Mouse (Mus musculus) intestine, embryonic 15.5 days (tissue): Measurements from ENCODE around the gene Morc3. TPM values are rescaled to one million over a fixed set of nuclear protein-coding genes. Genes with fewer than 3 reads are reported as not detected.

Experiments used
- ATAC-seq: fragments of 200-750 bp; cut with Nextera tagmentation; 2 replicates; pipeline ENCODE4 v1.8.0; 2017; ENCODE audit warnings: moderate TSS enrichment, moderate library complexity
- H3K27ac ChIP-seq: fragments of 300-500 bp; sonication (generic); 2 replicates; pipeline ENCODE4 v1.5.1; 2015; ENCODE audit warnings: mild to moderate bottlenecking, inconsistent platforms
- H3K27me3 ChIP-seq: fragments of 300-500 bp; sonication (generic); replicated peaks from 2 replicates; pipeline ENCODE4 v1.6.1; 2015; ENCODE audit warnings: inconsistent platforms
- H3K36me3 ChIP-seq: fragments of 300-500 bp; sonication (generic); 2 replicates; pipeline ENCODE4 v1.6.1; 2015; ENCODE audit warnings: inconsistent platforms
- H3K4me1 ChIP-seq: fragments of 300-500 bp; sonication (generic); replicated peaks from 2 replicates; pipeline ENCODE4 v1.6.1; 2015; ENCODE audit warnings: inconsistent platforms
- H3K4me2 ChIP-seq: fragments of 300-500 bp; sonication (generic); replicated peaks from 2 replicates; pipeline ENCODE4 v1.6.1; 2015; ENCODE audit warnings: mild to moderate bottlenecking, inconsistent platforms
- H3K4me3 ChIP-seq: fragments of 300-500 bp; sonication (generic); replicated peaks from 2 replicates; pipeline ENCODE4 v1.5.1; 2015; ENCODE audit warnings: inconsistent platforms
- H3K9ac ChIP-seq: fragments of 300-500 bp; sonication (generic); 2 replicates; pipeline ENCODE4 v1.6.1; 2015; ENCODE audit warnings: inconsistent platforms
- H3K9me3 ChIP-seq: fragments of 300-500 bp; sonication (generic); 2 replicates; pipeline ENCODE4 v1.6.1; 2016; ENCODE audit warnings: inconsistent platforms
- WGBS: fragments of 180-500 bp; shearing (Covaris S2); methylation state at CpG from one replicate; pipeline ENCODE4 v1.1.7; 2015; 5-methylcytosine and 5-hydroxymethylcytosine counted together
- polyA plus RNA-seq: library from polyadenylated mRNA; unstranded; fragments of >200 nt; fragmentation: Nextera tagmentation; extraction: Ambion mirVana; gene quantifications from 2 replicates; pipeline ENCODE4 v1.2.1, GENCODE M21; 2015

Gene Morc3
- polyA plus RNA-seq, 1 experiment from 2014 or later, result 40.6 TPM

- 56% methylated on average over 1 of the region's 1 CpGs for WGBS
These were observed 7.1 kb downstream of the Morc3 start for GRCm38 (mm10) chr16:93839049-93839448.

DNA sequence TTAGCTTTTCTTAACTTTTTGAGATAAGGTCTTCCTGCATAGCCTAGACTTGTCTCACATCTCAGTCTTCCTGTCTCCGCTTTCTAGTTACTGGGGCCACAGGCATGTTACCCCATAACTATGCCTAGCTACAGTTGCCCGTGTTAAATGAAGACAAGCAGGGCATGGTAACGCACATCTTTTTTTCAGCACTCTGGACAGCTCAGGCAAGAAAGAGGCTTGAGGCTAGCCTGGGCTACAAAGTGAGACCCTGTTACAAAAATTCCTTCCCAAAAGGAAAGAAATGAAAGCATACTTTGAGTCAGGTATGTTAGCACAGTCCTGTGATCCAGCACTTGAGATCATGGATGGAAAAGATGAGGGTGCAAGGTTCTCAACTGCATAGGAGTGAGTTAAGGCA is 18.6 kb downstream of the Morc3 start:
- ATAC-seq, result no peak
- WGBS, result 98% methylated on average over 3 of the region's 3 CpGs
- H3K9ac ChIP-seq, result no peak overlapping the region
- H3K36me3 ChIP-seq, result peaks cover 39% of the 10 kb centered on the region
- H3K9me3 ChIP-seq, result no peaks in the 10 kb centered on the region
- H3K4me2 ChIP-seq, result no peak overlapping the region
- H3K27ac ChIP-seq, result no peak overlapping the region
- H3K4me1 ChIP-seq, result no peaks in the 10 kb centered on the region
- H3K4me3 ChIP-seq, result no peak overlapping the region
- no peaks in the 10 kb centered on the region for H3K27me3 ChIP-seq

More at GRCm38 (mm10) chr16:93839049-93839448, 7.1 kb downstream of the Morc3 start:
- H3K36me3 ChIP-seq, result no peaks in the 10 kb centered on the region
- no peaks in the 10 kb centered on the region for H3K27me3 ChIP-seq
- no peak overlapping the region for H3K9ac ChIP-seq
- no peak overlapping the region for H3K4me2 ChIP-seq
- no peaks in the 10 kb centered on the region for H3K9me3 ChIP-seq
- H3K4me1 ChIP-seq, result peaks cover 6% of the 10 kb centered on the region; the same call in 1 of the 2 replicates
- no peak for ATAC-seq
- no peak overlapping the region for H3K27ac ChIP-seq
- no peak overlapping the region for H3K4me3 ChIP-seq

DNA sequence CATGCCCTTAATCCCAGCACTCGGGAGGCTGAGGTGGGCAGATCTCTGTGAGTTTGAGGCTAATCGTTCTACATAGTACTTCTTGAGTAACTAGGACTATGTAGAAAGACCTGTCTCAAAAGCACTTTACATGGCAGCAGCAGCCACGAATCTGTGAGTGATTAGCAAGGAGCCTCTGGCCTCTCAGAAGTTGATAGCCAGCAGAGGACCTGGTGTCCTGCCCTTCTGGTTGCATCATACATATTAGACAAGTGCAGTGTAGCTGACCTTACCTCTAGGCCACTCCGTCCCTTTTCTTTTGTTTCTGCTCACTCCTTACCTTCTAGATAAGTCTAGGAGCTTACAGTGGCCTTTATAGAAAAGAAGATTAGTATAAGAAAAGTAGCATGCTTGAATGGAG is 28.0 kb downstream of the Morc3 start:
- no peaks in the 10 kb centered on the region for H3K9me3 ChIP-seq
- H3K27me3 ChIP-seq, result no peaks in the 10 kb centered on the region
- H3K36me3 ChIP-seq, result peaks cover 47% of the 10 kb centered on the region
- H3K27ac ChIP-seq, result no peak overlapping the region
- 91% methylated on average over 4 of the region's 4 CpGs for WGBS
- no peak overlapping the region for H3K9ac ChIP-seq
- no peaks in the 10 kb centered on the region for H3K4me1 ChIP-seq
- no peak overlapping the region for H3K4me3 ChIP-seq
- H3K4me2 ChIP-seq, result no peak overlapping the region
- ATAC-seq, result no peak

DNA sequence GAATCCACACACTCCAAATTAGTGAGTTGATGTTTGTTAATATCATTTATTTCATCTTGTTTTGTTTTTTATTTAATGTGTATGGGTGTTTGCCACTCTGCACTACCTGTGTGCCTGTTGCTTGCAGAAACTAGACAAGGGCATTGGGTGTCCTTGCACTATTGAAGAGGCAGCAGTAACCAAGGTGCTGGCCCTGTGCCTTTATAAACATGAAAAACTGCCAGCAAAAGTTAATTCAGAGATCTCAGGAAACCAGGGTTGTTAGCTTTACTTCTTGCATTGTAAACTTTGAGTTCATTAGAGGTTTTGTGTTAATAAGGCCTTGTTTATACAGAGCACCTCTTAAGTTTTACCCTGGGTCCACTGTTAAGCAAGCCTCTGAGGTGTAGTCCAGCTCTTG is 28.8 kb downstream of the Morc3 start:
- Histone ChIP-seq H3K4me3 (no peak overlapping the region), H3K27me3 (no peaks in the 10 kb centered on the region), H3K36me3 (peaks cover 52% of the 10 kb centered on the region), H3K9me3 (no peaks in the 10 kb centered on the region), H3K9ac (no peak overlapping the region), H3K4me2 (no peak overlapping the region), H3K27ac (no peak overlapping the region), H3K4me1 (no peaks in the 10 kb centered on the region)
- ATAC-seq, result no peak

DNA sequence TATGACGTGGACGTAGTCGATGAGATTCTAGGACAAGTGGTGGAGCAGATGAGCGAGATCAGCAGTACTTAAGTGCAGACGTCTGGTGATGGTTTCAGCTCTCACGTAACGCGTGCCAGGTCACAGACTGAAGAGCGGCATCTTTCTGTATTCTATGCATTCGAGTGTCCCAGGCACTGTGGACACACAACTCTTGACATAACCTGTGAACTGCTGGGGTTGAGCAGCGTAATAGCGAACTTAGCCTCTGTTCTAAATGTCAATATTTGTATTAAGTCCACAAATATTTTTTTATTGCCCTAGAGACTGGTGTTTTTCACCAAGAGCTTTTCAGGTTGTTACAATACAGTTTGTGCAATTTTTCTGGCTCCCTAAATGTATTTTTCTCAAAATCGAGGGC is 42.9 kb downstream of the Morc3 start:
- Histone ChIP-seq H3K27me3 (no peaks in the 10 kb centered on the region), H3K9ac (no peak overlapping the region), H3K36me3 (peaks cover 37% of the 10 kb centered on the region), H3K4me2 (no peak overlapping the region), H3K9me3 (no peaks in the 10 kb centered on the region), H3K4me1 (no peaks in the 10 kb centered on the region), H3K4me3 (no peak overlapping the region), H3K27ac (no peak overlapping the region)
- ATAC-seq, result no peak
- 80% methylated on average over 13 of the region's 13 CpGs for WGBS

DNA sequence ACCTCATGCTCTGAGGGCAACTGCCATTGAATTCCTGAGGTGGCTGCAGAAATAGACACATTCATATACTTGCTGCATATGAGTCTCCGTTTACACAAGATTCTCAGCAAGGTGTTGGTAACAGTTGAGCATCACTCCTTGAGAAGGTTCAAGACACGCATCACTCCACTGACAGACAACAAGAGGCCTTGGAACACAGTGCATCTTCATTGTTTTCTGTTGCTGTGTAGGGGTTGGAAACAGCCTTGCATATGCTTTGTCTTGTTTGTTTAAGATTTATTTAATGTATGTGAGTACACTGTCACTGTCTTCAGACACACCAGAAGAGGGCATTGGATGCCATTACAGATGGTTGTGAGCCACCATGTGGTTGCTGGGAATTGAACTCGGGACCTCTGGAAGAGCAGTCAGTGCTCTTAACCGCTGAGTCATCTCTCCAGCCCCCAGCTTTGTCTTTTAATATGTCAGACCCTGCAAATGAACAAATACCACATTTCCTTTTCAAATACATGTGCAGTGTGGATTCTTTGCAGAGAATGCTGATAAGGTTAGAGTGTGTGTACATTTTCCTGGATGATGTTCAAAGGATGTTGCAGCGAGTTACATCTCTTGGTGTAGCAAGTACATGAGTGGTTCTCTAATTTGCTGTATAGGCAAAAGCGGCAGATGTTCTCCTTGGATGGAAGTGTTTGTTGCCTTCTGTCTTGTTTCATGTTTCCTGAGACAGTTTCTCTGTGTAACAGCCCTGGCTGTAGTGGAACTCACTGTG is 45.9 kb downstream of the Morc3 start:
- H3K4me1 ChIP-seq, result no peaks in the 10 kb centered on the region
- ATAC-seq, result no peak
- H3K36me3 ChIP-seq, result peaks cover 25% of the 10 kb centered on the region
- H3K4me3 ChIP-seq, result no peak overlapping the region
- 91% methylated on average over 6 of the region's 6 CpGs for WGBS
- H3K9ac ChIP-seq, result no peak overlapping the region
- H3K9me3 ChIP-seq, result no peaks in the 10 kb centered on the region
- H3K27me3 ChIP-seq, result no peaks in the 10 kb centered on the region
- H3K27ac ChIP-seq, result no peak overlapping the region
- no peak overlapping the region for H3K4me2 ChIP-seq

DNA sequence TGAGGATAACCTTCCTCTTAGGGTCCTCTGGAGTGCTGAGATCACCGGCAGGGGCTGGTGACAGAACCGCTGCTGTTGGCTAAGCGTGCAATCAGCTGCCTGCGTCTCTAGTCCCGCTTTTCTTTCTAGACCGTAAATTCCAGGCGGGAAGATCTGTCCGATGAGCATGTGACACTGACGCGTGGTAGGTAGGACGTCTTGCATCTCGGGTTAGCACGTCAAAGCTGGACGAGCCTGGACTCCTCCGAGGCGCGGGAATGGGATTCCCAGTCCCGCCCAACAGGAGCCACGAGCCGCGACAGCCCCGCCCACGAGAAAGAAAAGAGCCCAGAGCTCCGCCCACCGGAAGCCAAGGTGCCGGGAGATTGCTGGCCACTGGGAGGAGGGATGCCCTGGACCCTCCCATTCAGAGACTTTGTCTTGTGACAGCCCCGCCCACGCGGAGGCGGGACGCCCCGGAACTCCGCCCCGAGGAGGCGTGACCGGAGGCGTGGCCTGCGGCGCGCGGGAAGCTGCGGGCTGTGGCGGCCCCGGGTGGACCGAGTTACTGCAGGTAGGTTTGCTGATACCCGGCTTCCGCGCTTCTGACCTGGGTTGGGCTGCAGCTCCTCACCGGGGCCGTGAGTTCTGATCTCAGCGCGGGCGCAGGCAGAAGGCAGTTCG is 51.6 kb downstream of the Morc3 start, which contains the start of gene Chaf1b:
TSS of gene Chaf1b (plus strand) at position 479 of the 663 bp plus-strand sequence.
- peak within 1 kb of the TSS; percentile 75 for H3K4me2 ChIP-seq
- peak within 1 kb of the TSS; percentile 77 for H3K4me3 ChIP-seq
- peak within 1 kb of the TSS; percentile 65 for H3K9ac ChIP-seq
- H3K9me3 ChIP-seq, result no peaks in the 10 kb centered on the region
- no peaks in the 10 kb centered on the region for H3K27me3 ChIP-seq
- peak within 1 kb of the TSS; percentile 46; the same call in 1 of the 2 replicates for H3K27ac ChIP-seq
- WGBS, result under 1% methylated on average over 54 of the region's 54 CpGs
- no peaks in the 10 kb centered on the region; the same call in 1 of the 2 replicates for H3K4me1 ChIP-seq
- peak; percentile 96 for ATAC-seq
- no peaks in the 10 kb centered on the region for H3K36me3 ChIP-seq

DNA sequence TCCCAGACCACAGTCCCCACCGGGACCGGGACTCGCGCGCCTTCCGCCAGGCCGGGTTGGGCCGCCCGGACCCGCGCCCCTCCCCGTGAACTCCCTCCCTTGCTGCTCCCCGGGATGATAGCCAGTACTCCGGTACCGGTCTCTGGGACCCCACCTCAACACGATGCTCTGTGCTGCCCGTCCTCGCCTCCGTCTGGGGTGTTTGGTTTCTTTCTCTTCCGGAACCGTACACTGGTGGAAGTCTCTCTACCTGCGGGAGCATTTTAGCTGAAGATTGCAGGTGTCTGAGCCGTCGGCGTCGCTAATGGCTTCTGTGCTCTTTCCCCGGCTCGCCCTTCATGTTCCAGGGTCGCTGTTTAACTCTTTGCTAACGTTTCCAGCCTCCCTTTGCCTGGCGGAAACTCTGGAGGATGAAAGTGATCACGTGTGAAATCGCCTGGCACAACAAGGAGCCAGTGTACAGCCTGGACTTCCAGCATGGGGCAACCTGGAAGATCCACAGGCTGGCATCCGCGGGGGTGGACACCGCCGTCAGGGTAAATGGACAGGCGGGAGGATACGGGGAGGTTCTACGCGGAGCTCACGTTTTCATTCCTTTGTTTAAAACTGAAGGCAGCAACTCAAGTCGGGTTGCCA is 52.3 kb downstream of the Morc3 start:
- Histone ChIP-seq H3K4me3 (peak overlapping the region; percentile 77), H3K4me1 (no peaks in the 10 kb centered on the region; the same call in 1 of the 2 replicates), H3K9me3 (no peaks in the 10 kb centered on the region), H3K9ac (peak overlapping the region; percentile 65), H3K27me3 (no peaks in the 10 kb centered on the region), H3K4me2 (peak overlapping the region; percentile 75), H3K36me3 (0 out of 2 replicates have a peak, but pooled peaks cover 3% of the 10 kb centered on the region), H3K27ac (peak overlapping the region; percentile 46; the same call in 1 of the 2 replicates)
- WGBS, result under 1% methylated on average over 41 of the region's 43 CpGs
- ATAC-seq, result peak; percentile 24

DNA sequence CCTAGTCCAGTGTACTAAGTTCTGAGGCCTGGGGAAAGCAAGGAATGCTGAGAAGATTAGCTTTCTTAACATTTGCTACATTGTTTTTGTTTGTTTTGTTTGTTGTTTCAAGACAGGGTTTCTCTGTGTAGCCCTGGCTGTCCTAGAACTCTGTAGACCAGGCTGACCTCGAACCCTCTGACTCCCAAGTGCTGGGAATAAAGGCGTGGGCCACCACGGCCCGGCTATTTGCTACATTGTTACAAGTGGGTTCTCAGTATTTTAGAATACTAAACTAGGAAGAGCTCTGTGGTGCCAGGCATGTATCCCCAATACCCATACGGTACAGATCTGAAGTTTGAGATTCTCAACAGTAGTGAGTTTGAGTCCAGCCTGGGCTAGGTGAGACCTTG is 52.8 kb downstream of the Morc3 start:
- Histone ChIP-seq H3K27ac (no peak overlapping the region), H3K4me2 (peak overlapping the region; percentile 75), H3K9me3 (no peaks in the 10 kb centered on the region), H3K4me3 (peak overlapping the region; percentile 77), H3K36me3 (peaks cover 3% of the 10 kb centered on the region; the same call in 1 of the 2 replicates), H3K9ac (peak overlapping the region; percentile 65), H3K27me3 (no peaks in the 10 kb centered on the region), H3K4me1 (no peaks in the 10 kb centered on the region; the same call in 1 of the 2 replicates)
- 50% methylated on average over 5 of the region's 5 CpGs for WGBS
- ATAC-seq, result no peak

DNA sequence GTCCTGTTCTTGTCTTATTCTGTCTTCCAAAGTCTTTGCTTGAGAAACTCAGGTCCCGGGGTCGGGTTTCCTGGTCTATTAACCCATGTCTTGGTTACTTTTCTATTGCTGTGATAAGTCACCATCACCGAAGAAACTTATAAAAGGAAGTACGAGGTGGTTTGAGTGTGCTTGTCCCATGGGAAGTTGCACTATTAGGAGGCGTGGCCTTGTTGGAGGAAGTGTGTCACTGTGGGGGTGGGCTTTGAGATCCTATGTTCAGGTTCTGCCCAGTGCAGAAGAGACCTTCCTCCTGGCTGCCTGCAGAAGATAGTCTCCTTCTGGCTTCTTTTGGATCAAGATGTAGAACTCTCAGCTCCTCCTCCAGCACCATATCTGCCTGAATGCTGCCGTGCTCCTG is 56.6 kb downstream of the Morc3 start:
- peaks cover 15% of the 10 kb centered on the region; the same call in 1 of the 2 replicates for H3K36me3 ChIP-seq
- ATAC-seq, result no peak
- H3K9ac ChIP-seq, result no peak overlapping the region
- no peak overlapping the region for H3K4me2 ChIP-seq
- no peaks in the 10 kb centered on the region; the same call in 1 of the 2 replicates for H3K4me1 ChIP-seq
- WGBS, result 90% methylated on average over 6 of the region's 6 CpGs
- H3K27ac ChIP-seq, result no peak overlapping the region
- H3K4me3 ChIP-seq, result no peak overlapping the region
- no peaks in the 10 kb centered on the region for H3K27me3 ChIP-seq
- H3K9me3 ChIP-seq, result no peaks in the 10 kb centered on the region

DNA sequence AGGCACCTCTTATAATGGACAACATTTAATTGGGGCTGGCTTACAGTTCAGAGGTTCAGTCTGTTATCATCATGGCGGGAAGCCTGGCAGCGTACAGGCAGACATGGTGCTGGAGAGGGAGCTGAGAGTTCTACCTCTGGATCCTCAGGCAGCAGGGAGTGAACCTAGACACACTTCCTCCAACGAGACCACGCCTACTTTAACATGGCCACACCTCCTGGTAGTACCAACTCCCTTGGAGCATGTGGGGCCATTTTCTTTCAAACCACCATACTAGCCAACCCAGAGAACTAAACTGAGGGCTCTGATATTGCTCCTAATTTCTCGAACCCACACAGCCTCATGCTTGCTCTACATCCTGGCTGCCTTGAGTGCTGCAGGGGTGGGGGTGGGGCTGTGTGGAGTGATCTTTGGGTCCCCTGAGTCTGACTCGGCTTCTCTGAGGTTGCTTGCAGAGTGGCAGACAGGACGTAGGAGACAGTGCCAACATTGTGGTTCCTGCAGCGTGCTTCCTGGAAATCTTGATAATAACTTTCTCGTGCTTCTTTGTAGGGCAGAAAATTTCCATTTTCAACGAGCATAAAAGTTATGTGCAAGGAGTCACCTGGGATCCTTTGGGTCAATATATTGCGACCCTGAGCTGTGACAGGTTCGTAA is 59.2 kb downstream of the Morc3 start:
- no peak for ATAC-seq
- peaks cover 19% of the 10 kb centered on the region; the same call in 1 of the 2 replicates for H3K36me3 ChIP-seq
- no peak overlapping the region for H3K27ac ChIP-seq

DNA sequence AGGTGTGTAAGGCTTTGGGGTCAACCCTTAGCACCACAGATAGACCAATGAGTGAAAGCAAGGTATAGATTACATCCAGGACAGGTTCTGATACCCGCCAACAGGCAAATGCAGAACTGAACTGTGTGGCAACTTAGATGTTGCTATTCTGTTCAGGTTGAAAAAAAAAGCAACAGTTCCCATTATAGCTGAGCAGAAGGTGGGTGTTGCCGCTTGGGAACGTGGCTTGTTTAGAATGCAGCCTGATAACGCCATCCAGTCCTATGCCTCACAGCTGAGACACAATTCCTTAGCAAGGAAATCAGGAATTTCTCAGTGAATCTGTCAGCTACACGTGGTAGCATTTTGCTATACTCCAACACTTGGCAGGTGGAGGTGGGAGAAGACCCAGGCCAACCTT is 61.4 kb downstream of the Morc3 start:
- H3K9ac ChIP-seq, result no peak overlapping the region
- H3K4me2 ChIP-seq, result no peak overlapping the region
- peaks cover 19% of the 10 kb centered on the region; the same call in 1 of the 2 replicates for H3K36me3 ChIP-seq
- ATAC-seq, result no peak
- H3K4me3 ChIP-seq, result no peak overlapping the region
- H3K4me1 ChIP-seq, result no peaks in the 10 kb centered on the region
- no peak overlapping the region for H3K27ac ChIP-seq
- H3K27me3 ChIP-seq, result no peaks in the 10 kb centered on the region
- WGBS, result 87% methylated on average over 5 of the region's 5 CpGs
- no peaks in the 10 kb centered on the region for H3K9me3 ChIP-seq

More for the DNA sequence above, 59.2 kb downstream of the Morc3 start:
- Histone ChIP-seq H3K4me3 (no peak overlapping the region), H3K9me3 (no peaks in the 10 kb centered on the region), H3K27me3 (no peaks in the 10 kb centered on the region), H3K9ac (no peak overlapping the region), H3K4me1 (no peaks in the 10 kb centered on the region), H3K4me2 (no peak overlapping the region)
- 80% methylated on average over 12 of the region's 12 CpGs for WGBS
